Mouse (Mus musculus) inflammation-experienced regulatory T-cells (primary cell): ENCODE data around the gene Ankrd40. TPM values are rescaled to one million over a fixed set of nuclear protein-coding genes. Genes with fewer than 3 reads are reported as not detected.

Source experiments
- polyA plus RNA-seq, 2 experiments: library from polyadenylated mRNA; unstranded; fragments of 100-300 nt; shearing (Covaris generic); gene quantifications; one replicate each; pipeline ENCODE4 v1.2.1; 2017

Gene Ankrd40
- 10 to 100 TPM; 52.0 to 56.5 TPM for polyA plus RNA-seq

GRCm38 (mm10) chr11:94327693-94328643 is at the start of gene Ankrd40:
TSS of gene Ankrd40 (plus strand) at chr11:94328001.

GRCm38 (mm10) chr11:94281199-94282181 is 46.3 kb upstream of the Ankrd40 start, which contains the start of gene Gm21885:
TSS of gene Gm21885 (plus strand) at chr11:94281873.

GRCm38 (mm10) chr11:94321931-94322400 is 5.8 kb upstream of the Ankrd40 start, which contains the start of gene Luc7l3:
TSS of gene Luc7l3 (minus strand) at chr11:94321988.

Other genes with a start within 250 kb of the Ankrd40 start
- gene Tob1, start 116.5 kb upstream of the Ankrd40 start, polyA plus RNA-seq = 10 to 100 TPM; 24.7 to 46.7 TPM
- gene Wfikkn2, start 82.0 kb upstream of the Ankrd40 start, polyA plus RNA-seq = under 1 TPM; 0.16 to 0.23 TPM
- under 1 TPM in 1 of 2 experiments, not detected in 1; 0.51 TPM for gene Gm21885, start 46.1 kb upstream of the Ankrd40 start, polyA plus RNA-seq
- gene Luc7l3, start 6.0 kb upstream of the Ankrd40 start, polyA plus RNA-seq = 10 to 100 TPM; 84.5 to 86.3 TPM
- 1 to 10 TPM; 4.2 to 9.9 TPM for gene Abcc3, start 65.0 kb downstream of the Ankrd40 start, polyA plus RNA-seq
- under 1 TPM; 0.19 to 0.24 TPM for gene Cacna1g, start 146.2 kb downstream of the Ankrd40 start, polyA plus RNA-seq
- gene Spata20, start 158.2 kb downstream of the Ankrd40 start, polyA plus RNA-seq = under 1 TPM in 1 of 2 experiments, not detected in 1; 0.36 TPM
- under 1 TPM; 0.43 to 0.54 TPM for gene Epn3, start 172.0 kb downstream of the Ankrd40 start, polyA plus RNA-seq
- under 1 TPM; 0.29 to 0.74 TPM for gene Mycbpap, start 193.7 kb downstream of the Ankrd40 start, polyA plus RNA-seq
- gene Rsad1, start 221.3 kb downstream of the Ankrd40 start, polyA plus RNA-seq = 1 to 10 TPM; 3.3 to 4.2 TPM
- gene Chad, start 237.0 kb downstream of the Ankrd40 start, polyA plus RNA-seq = 1 to 10 TPM in 1 of 2 experiments, under 1 TPM in 1; 0.83 to 1.2 TPM